Mouse (Mus musculus): ENCODE data around the gene Nifk. TPM values are rescaled to one million over a fixed set of nuclear protein-coding genes. Genes with fewer than 3 reads are reported as not detected.

Nifk gene
- polyA plus RNA-seq (2015; fragmentation: Nextera tagmentation; extraction: Ambion mirVana) = 77.8 and 79.0 TPM in 2 replicates

DNA sequence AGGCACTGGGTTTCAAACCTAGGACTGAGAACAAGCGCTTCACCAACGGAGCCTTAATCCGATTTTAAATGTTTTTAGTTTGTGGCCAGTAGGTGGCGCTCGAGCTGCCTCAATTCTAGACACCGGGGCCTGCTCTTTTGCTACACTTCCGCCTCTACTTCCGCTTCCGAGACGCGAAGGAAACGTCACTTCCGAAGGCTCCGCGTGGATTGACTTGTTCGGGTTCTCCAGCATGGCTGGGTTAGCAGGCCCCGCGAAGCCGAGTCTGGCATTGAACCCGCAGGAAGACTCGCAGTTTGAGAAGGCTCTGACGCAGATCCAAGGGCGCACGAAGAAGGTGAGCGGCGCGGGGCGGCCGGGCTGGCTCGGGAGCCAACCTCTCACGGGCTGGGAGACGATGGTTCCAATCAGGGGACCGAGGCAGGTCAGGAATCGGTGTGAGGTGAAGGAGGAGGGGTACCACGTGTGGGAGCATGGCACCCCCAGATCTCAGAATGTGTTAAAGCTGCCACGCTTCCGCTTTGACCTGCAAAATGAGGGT, at the start of gene Nifk:
Gene Nifk (plus strand): TSS at position 179 of the 541 bp plus-strand sequence.
- Histone ChIP-seq H3K4me3 (replicated peaks; ENCODE audit: low read depth, low read length) (peak within 1 kb of the TSS; percentile 94), H3K4me2 (ENCODE audit: low read length) (peak within 1 kb of the TSS; percentile 86), H3K36me3 (ENCODE audit: insufficient read depth, low read length) (0 out of 2 replicates have a peak, but pooled peaks cover 11% of the 10 kb centered on the region), H3K9me3 (replicated peaks; ENCODE audit: low read length) (no peaks in the 10 kb centered on the region), H3K27ac (peak within 1 kb of the TSS; percentile 70), H3K4me1 (replicated peaks; ENCODE audit: insufficient read depth, low read length) (peaks cover 9% of the 10 kb centered on the region), H3K9ac (ENCODE audit: low read depth, low read length) (peak within 1 kb of the TSS; percentile 91), H3K27me3 (ENCODE audit: insufficient read depth, low read length) (no peaks in the 10 kb centered on the region)
- DNase-seq (ENCODE audit: low spot score) = peak; percentile 98
- peak; percentile 91 for TF ChIP-seq CTCF (IDR thresholded peaks at IDR 0.05; ENCODE audit: low read depth)
- 0% methylated on average over 37 of the region's 37 CpGs for WGBS
- peak; percentile 91 for ATAC-seq (replicated peaks; ENCODE audit: low FRiP score, low read depth)

DNA sequence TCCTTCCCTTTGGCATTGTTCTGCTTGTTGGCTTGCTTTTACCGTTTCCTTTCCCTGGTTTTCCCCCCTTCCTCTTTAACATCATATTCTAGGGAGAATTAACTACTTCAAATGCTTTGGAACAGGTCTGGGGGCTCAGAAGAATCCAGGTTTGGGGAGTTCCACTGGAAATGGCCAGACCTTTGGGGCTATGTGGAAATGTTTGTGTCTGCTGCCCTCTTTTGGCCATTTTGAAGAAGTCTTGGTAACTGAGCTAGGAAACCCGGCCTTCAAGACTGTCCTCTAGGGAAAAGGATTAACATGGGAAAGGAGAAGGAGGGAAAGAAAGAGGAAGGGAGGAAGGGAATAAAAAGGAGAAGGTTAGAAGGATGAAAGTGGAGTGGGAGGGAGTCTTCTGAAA, 46.5 kb upstream of the Nifk start:
- no peaks in the 10 kb centered on the region for H3K27me3 ChIP-seq (ENCODE audit: insufficient read depth, low read length)
- H3K4me1 ChIP-seq (replicated peaks; ENCODE audit: insufficient read depth, low read length) = no peaks in the 10 kb centered on the region
- no peak overlapping the region for H3K4me3 ChIP-seq (replicated peaks; ENCODE audit: low read depth, low read length)
- no peak for ATAC-seq (replicated peaks; ENCODE audit: low FRiP score, low read depth)
- H3K9ac ChIP-seq (ENCODE audit: low read depth, low read length) = no peak overlapping the region
- no peaks in the 10 kb centered on the region for H3K36me3 ChIP-seq (ENCODE audit: insufficient read depth, low read length)
- 21% methylated on average over 2 of the region's 2 CpGs for WGBS
- DNase-seq (ENCODE audit: low spot score) = peak; percentile 61
- peak; percentile 73 for TF ChIP-seq CTCF (IDR thresholded peaks at IDR 0.05; ENCODE audit: low read depth)
- H3K9me3 ChIP-seq (replicated peaks; ENCODE audit: low read length) = no peaks in the 10 kb centered on the region
- H3K27ac ChIP-seq = no peak overlapping the region
- H3K4me2 ChIP-seq (ENCODE audit: low read length) = no peak overlapping the region

DNA sequence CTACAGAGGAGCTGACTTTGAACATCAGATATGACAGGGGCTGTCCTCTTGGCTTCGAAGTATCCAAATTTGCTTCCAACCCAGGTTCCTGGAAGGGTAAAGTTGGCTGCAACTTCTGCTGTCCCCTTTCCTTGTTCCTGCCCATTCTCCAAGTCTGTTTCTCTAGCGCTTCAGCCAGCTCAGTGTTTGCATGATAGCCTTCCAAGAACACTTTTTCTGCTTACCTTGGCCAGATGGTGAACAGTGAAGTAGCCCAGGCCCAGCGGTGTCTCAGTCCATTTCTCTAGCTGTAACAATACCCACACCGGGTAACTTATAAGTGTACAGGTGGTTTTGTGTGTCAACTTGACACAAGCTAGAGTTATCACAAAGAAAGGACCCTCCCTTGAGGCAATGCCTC, 29.3 kb upstream of the Nifk start:
- Histone ChIP-seq H3K36me3 (ENCODE audit: insufficient read depth, low read length) (peaks cover 16% of the 10 kb centered on the region), H3K9me3 (replicated peaks; ENCODE audit: low read length) (no peaks in the 10 kb centered on the region), H3K9ac (ENCODE audit: low read depth, low read length) (no peak overlapping the region), H3K4me3 (replicated peaks; ENCODE audit: low read depth, low read length) (no peak overlapping the region), H3K4me1 (replicated peaks; ENCODE audit: insufficient read depth, low read length) (no peaks in the 10 kb centered on the region), H3K27me3 (ENCODE audit: insufficient read depth, low read length) (no peaks in the 10 kb centered on the region), H3K4me2 (ENCODE audit: low read length) (no peak overlapping the region), H3K27ac (no peak overlapping the region)
- no peak for TF ChIP-seq CTCF (IDR thresholded peaks at IDR 0.05; ENCODE audit: low read depth)
- WGBS = 91% methylated on average over 4 of the region's 4 CpGs
- DNase-seq (ENCODE audit: low spot score) (no peak), ATAC-seq (replicated peaks; ENCODE audit: low FRiP score, low read depth) (no peak)

DNA sequence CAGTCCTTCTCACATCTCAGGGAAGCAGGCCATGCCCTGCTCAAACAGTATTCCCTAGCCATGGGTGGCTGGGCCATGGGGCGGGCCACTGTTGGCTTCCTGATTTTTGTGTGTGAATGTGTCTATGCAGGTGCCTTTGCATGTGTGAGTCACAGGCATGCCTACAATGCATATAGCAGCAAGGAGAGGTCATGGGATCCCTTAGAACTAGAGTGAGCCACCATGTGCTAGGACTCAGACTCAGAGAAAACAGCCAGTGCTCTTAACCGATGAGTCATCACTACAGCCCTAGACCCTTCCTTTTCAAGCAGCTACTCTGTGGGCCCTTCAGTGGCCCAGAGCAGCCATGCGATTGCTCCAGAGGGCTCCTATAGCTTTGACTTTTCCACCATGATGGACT, 27.4 kb upstream of the Nifk start:
- no peak for ATAC-seq (replicated peaks; ENCODE audit: low FRiP score, low read depth)

DNA sequence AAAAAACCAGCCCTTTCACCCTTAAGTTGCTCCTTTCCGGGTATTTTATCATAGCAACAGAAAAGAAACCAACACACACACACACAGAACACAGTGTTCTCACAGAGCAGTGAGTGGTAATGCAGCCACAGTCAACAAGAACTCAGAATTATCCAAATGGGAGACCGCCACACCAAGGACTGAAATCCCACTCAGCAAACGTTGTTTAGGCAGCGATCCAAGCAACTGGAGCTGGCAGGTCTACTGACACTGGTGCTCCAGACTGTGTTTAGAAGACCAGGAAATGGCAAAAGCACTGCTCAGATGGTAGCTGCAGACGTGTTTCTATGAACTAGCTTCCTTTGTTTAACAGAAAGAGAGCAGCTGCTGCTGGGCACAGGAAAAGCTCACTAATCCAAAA, 26.8 kb upstream of the Nifk start:
- no peak overlapping the region for H3K27ac ChIP-seq

More for the DNA sequence above, 27.4 kb upstream of the Nifk start:
- H3K27me3 ChIP-seq (ENCODE audit: insufficient read depth, low read length) = no peaks in the 10 kb centered on the region
- H3K9me3 ChIP-seq (replicated peaks; ENCODE audit: low read length) = no peaks in the 10 kb centered on the region
- no peaks in the 10 kb centered on the region for H3K4me1 ChIP-seq (replicated peaks; ENCODE audit: insufficient read depth, low read length)
- H3K4me2 ChIP-seq (ENCODE audit: low read length) = no peak overlapping the region
- no peak for DNase-seq (ENCODE audit: low spot score)
- WGBS = 97% methylated on average over 3 of the region's 3 CpGs
- H3K36me3 ChIP-seq (ENCODE audit: insufficient read depth, low read length) = peaks cover 28% of the 10 kb centered on the region
- no peak for TF ChIP-seq CTCF (IDR thresholded peaks at IDR 0.05; ENCODE audit: low read depth)
- H3K4me3 ChIP-seq (replicated peaks; ENCODE audit: low read depth, low read length) = no peak overlapping the region
- no peak overlapping the region for H3K9ac ChIP-seq (ENCODE audit: low read depth, low read length)
- no peak overlapping the region for H3K27ac ChIP-seq

DNA sequence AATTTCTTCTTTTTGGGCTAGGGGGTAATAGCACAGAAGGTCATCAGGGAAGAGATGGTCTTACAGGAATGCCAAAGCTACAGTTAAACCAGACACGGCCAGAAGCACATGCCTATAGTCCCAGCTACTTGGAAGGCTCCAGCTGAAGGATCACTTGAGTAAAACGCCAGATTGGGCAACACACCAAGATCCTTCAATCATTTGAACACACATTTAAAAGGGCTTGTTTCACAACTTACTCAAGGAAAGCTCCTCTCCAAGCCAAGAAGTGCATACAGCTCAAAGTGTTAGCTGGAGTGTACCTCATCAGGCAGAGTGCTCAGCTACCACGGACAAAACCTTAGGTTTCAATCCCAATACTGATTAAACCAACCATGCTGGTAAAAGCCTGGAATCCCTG, 25.0 kb upstream of the Nifk start:
- Histone ChIP-seq H3K27me3 (ENCODE audit: insufficient read depth, low read length) (no peaks in the 10 kb centered on the region), H3K4me3 (replicated peaks; ENCODE audit: low read depth, low read length) (no peak overlapping the region), H3K9ac (ENCODE audit: low read depth, low read length) (no peak overlapping the region), H3K27ac (no peak overlapping the region), H3K9me3 (replicated peaks; ENCODE audit: low read length) (no peaks in the 10 kb centered on the region), H3K4me2 (ENCODE audit: low read length) (no peak overlapping the region), H3K36me3 (ENCODE audit: insufficient read depth, low read length) (peaks cover 39% of the 10 kb centered on the region), H3K4me1 (replicated peaks; ENCODE audit: insufficient read depth, low read length) (no peaks in the 10 kb centered on the region)
- 79% methylated on average over 3 of the region's 3 CpGs for WGBS
- no peak for TF ChIP-seq CTCF (IDR thresholded peaks at IDR 0.05; ENCODE audit: low read depth)
- ATAC-seq (replicated peaks; ENCODE audit: low FRiP score, low read depth) (no peak), DNase-seq (ENCODE audit: low spot score) (no peak)

More for the DNA sequence above, 26.8 kb upstream of the Nifk start:
- no peak for ATAC-seq (replicated peaks; ENCODE audit: low FRiP score, low read depth)
- Histone ChIP-seq H3K9ac (ENCODE audit: low read depth, low read length) (no peak overlapping the region), H3K9me3 (replicated peaks; ENCODE audit: low read length) (no peaks in the 10 kb centered on the region), H3K4me3 (replicated peaks; ENCODE audit: low read depth, low read length) (no peak overlapping the region), H3K4me1 (replicated peaks; ENCODE audit: insufficient read depth, low read length) (no peaks in the 10 kb centered on the region), H3K36me3 (ENCODE audit: insufficient read depth, low read length) (peaks cover 28% of the 10 kb centered on the region), H3K27me3 (ENCODE audit: insufficient read depth, low read length) (no peaks in the 10 kb centered on the region), H3K4me2 (ENCODE audit: low read length) (no peak overlapping the region)
- 87% methylated on average over 5 of the region's 5 CpGs for WGBS
- DNase-seq (ENCODE audit: low spot score) = no peak
- TF ChIP-seq CTCF (IDR thresholded peaks at IDR 0.05; ENCODE audit: low read depth) = no peak

DNA sequence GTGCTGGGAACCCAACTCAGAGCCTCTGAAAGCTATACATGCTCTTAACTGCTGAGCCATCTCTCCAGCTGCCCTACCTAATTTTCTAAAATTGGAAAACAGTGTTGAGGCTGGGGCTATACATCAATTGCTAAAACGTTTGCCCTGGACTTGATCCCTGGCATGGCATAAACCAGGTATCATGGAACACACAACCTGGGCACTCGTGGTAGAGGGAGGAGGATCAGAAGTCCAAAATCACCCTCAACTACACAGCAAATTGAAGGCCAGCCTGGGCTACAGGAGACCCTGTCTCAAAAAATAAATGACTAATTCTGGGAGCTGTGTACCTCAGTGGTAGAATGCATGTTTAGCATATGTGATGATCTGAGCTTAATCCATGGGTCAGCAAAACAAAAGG, 23.9 kb upstream of the Nifk start:
- no peaks in the 10 kb centered on the region for H3K9me3 ChIP-seq (replicated peaks; ENCODE audit: low read length)
- peaks cover 49% of the 10 kb centered on the region for H3K36me3 ChIP-seq (ENCODE audit: insufficient read depth, low read length)
- H3K4me3 ChIP-seq (replicated peaks; ENCODE audit: low read depth, low read length) = no peak overlapping the region
- no peak for ATAC-seq (replicated peaks; ENCODE audit: low FRiP score, low read depth)
- H3K27ac ChIP-seq = no peak overlapping the region
- no peaks in the 10 kb centered on the region for H3K27me3 ChIP-seq (ENCODE audit: insufficient read depth, low read length)
- no peaks in the 10 kb centered on the region for H3K4me1 ChIP-seq (replicated peaks; ENCODE audit: insufficient read depth, low read length)
- H3K4me2 ChIP-seq (ENCODE audit: low read length) = no peak overlapping the region
- DNase-seq (ENCODE audit: low spot score) = no peak
- WGBS = 95% methylated on average over 2 of the region's 2 CpGs
- TF ChIP-seq CTCF (IDR thresholded peaks at IDR 0.05; ENCODE audit: low read depth) = no peak
- no peak overlapping the region for H3K9ac ChIP-seq (ENCODE audit: low read depth, low read length)

Measured in kidney, postnatal 0 days (tissue).